Mouse (Mus musculus): ENCODE data around the gene Aff1.

- TF ChIP-seq CTCF (IDR thresholded peaks at IDR 0.05): no peak
- no peak for TF ChIP-seq POLR2A (IDR thresholded peaks at IDR 0.05; ENCODE audit: insufficient read depth, low read depth, low read length)
These were observed 115.6 kb downstream of the Aff1 start for GRCm38 (mm10) chr5:103807637-103808312.
